Mouse (Mus musculus) stomach, postnatal 0 days (tissue): Measurements from ENCODE around the gene Psme2. TPM values are rescaled to one million over a fixed set of nuclear protein-coding genes. Genes with fewer than 3 reads are reported as not detected.
A peak's percentile ranks its signal among the peaks of the same experiment; 100 is the strongest.

Experiments
- ATAC-seq: fragments of 200-750 bp; cut with Nextera tagmentation; 2 replicates; pipeline ENCODE4 v1.8.0; 2017; ENCODE audit not compliant: low FRiP score, low TSS enrichment
- DNase-seq: peaks from one replicate; pipeline ENCODE4 v3.0.0-alpha.2; 2016; ENCODE audit warnings: low spot score
- H3K27ac ChIP-seq: fragments of 300-500 bp; sonication (generic); replicated peaks from 2 replicates; pipeline ENCODE4 v1.5.1; 2014; ENCODE audit warnings: mild to moderate bottlenecking, control low read depth
- H3K27me3 ChIP-seq: fragments of 300-500 bp; sonication (generic); 2 replicates; pipeline ENCODE4 v1.6.1; 2014; ENCODE audit warnings: low read length; ENCODE audit not compliant: control insufficient read depth, insufficient read depth
- H3K36me3 ChIP-seq: fragments of 300-500 bp; sonication (generic); 2 replicates; pipeline ENCODE4 v1.6.1; 2014; ENCODE audit warnings: low read length, mixed read lengths; ENCODE audit not compliant: control insufficient read depth, insufficient read depth
- H3K4me1 ChIP-seq: fragments of 300-500 bp; sonication (generic); replicated peaks from 2 replicates; pipeline ENCODE4 v1.6.1; 2014; ENCODE audit warnings: antibody characterized with exemption; ENCODE audit not compliant: control insufficient read depth, insufficient read depth
- H3K4me2 ChIP-seq: fragments of 300-500 bp; sonication (generic); replicated peaks from 2 replicates; pipeline ENCODE4 v1.6.1; 2014; ENCODE audit warnings: low read depth, mild to moderate bottlenecking, control low read depth, moderate library complexity
- H3K4me3 ChIP-seq: fragments of 300-500 bp; sonication (generic); 2 replicates; pipeline ENCODE4 v1.5.1; 2014; ENCODE audit warnings: low read depth, low read length, control low read depth
- H3K9ac ChIP-seq: fragments of 300-500 bp; sonication (generic); 2 replicates; pipeline ENCODE4 v1.6.1; 2014; ENCODE audit warnings: mild to moderate bottlenecking, low read length, control low read depth, mixed read lengths
- H3K9me3 ChIP-seq: fragments of 300-500 bp; sonication (generic); 2 replicates; pipeline ENCODE4 v1.6.1; 2016; ENCODE audit warnings: low read length; ENCODE audit not compliant: control insufficient read depth
- CTCF ChIP-seq: IDR thresholded peaks from 2 replicates; pipeline ENCODE4 v1.5.1; 2016; ENCODE audit warnings: antibody characterized with exemption, low read depth, mild to moderate bottlenecking, moderate library complexity
- EP300 ChIP-seq: optimal IDR thresholded peaks from 2 replicates; pipeline ENCODE3; 2016; ENCODE audit warnings: antibody characterized with exemption
- WGBS: fragments of 180-500 bp; shearing (Covaris S2); extraction: QIAGEN DNeasy Blood & Tissue Kit; methylation state at CpG from one replicate; pipeline ENCODE4 v1.1.7; 2014; 5-methylcytosine and 5-hydroxymethylcytosine counted together
- polyA plus RNA-seq: library from polyadenylated mRNA; unstranded; fragments of >200 nt; fragmentation: Nextera tagmentation; extraction: Ambion mirVana; gene quantifications from 2 replicates; pipeline ENCODE4 v1.2.1, GENCODE M21; 2015

The Psme2 gene
- polyA plus RNA-seq, 1 experiment from 2014 or later, result 316 TPM

DNA sequence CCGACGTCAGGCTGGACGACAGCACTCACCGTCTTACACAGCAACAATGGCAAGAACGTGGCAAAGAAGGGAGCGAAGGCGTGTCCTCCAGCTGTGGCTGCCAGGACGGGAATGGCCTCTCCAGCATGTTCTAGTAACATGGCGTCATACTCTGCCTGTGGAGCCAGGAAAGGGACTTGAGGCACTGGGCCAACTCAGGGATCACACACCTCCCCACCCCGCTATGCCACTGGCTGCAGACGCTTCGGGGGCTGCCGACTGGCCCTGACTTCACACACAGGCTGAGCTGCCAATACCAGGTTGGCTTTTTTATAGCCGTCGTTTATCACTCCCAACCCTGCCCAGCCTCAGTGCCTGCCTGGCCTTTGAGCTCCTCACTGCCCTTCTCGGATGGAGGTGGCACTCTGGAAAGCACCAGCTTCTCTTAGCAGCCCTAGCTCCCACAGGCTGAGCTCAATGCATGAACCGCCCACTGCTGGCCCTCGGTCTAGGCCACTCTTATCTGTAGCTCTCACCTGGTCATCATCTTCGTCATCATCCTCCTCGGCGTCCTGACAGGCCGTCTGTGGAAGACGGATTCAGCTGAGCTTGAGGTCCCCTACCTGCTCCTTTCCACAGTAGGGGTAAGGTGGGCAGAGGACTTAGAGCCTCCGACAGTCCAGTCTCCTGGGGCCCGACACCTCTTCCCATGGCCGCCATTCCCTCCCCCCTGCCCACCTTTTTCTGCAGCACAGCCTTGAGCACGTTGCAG lies 37.3 kb upstream of the Psme2 start:
- DNase-seq (no peak), ATAC-seq (no peak)
- Histone ChIP-seq H3K9me3 (no peaks in the 10 kb centered on the region), H3K27ac (no peak overlapping the region), H3K36me3 (peaks cover 46% of the 10 kb centered on the region), H3K27me3 (no peaks in the 10 kb centered on the region), H3K4me1 (no peaks in the 10 kb centered on the region), H3K4me2 (no peak overlapping the region), H3K4me3 (no peak overlapping the region), H3K9ac (no peak overlapping the region)
- 89% methylated on average over 27 of the region's 27 CpGs for WGBS
- no peak for TF ChIP-seq CTCF
- no peak for TF ChIP-seq EP300

DNA sequence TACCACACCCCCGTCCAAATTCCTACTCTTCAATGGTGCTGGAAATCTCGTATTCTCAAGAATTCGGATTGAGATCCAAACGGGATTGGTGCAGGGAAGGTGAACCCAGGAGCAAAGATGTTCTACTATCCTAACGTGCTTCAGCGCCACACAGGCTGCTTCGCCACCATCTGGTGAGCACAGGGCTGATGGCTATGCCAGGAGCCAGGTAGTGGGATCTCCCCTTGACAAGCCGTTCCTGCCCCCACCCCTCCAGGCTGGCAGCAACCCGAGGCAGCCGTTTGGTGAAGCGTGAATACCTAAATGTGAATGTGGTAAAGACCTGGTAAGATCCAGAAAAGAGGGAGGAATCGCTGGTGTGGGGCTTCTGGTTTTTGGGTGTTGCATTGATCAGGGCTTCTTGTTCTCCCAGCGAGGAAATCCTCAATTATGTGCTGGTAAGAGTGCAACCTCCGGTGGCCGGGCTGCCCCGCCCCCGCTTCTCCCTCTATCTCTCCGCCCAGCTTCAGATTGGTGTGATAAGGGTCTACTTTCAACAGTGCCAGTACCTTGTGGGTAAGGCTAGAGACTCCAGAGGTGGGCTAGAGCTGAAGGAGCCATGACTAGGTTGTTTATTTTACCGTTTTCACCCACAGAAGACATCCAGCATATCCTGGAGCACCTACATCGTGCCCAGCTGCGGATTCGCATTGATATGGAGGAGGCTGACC lies 27.7 kb upstream of the Psme2 start:
- ATAC-seq, result no peak
- H3K4me1 ChIP-seq, result no peaks in the 10 kb centered on the region
- H3K4me3 ChIP-seq, result peak overlapping the region; percentile 20
- TF ChIP-seq EP300 (no peak), CTCF (no peak)
- no peaks in the 10 kb centered on the region for H3K9me3 ChIP-seq
- H3K9ac ChIP-seq, result peak overlapping the region; percentile 41; the same call in 1 of the 2 replicates
- 38% methylated on average over 22 of the region's 22 CpGs for WGBS
- H3K27me3 ChIP-seq, result no peaks in the 10 kb centered on the region
- peak overlapping the region; percentile 35 for H3K4me2 ChIP-seq
- H3K27ac ChIP-seq, result no peak overlapping the region
- no peak for DNase-seq
- no peaks in the 10 kb centered on the region for H3K36me3 ChIP-seq

DNA sequence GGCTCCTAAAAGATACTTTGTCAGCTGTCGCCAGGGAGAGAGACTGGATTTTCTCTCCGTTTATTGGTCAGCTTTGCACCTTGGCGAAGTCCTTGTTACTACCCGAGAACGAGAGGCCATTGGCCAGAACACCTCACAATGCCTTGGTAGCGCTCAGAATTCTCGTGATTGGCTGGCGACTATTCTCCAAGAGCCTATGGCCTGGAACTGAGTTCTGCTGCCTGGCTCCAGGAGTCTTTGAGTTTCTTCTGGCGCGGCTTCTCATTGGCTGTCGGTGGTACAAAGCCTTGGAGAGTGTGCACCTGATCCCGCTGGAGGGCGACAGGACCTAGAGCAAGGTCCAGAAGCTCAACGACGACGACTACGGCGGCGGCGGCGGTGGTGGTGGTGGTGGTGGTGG lies 26.9 kb upstream of the Psme2 start, which contains the start of gene Rec8:
Rec8 (plus strand) TSS at position 216 of the 400 bp plus-strand sequence.
- peak within 1 kb of the TSS; percentile 41; the same call in 1 of the 2 replicates for H3K9ac ChIP-seq

DNA sequence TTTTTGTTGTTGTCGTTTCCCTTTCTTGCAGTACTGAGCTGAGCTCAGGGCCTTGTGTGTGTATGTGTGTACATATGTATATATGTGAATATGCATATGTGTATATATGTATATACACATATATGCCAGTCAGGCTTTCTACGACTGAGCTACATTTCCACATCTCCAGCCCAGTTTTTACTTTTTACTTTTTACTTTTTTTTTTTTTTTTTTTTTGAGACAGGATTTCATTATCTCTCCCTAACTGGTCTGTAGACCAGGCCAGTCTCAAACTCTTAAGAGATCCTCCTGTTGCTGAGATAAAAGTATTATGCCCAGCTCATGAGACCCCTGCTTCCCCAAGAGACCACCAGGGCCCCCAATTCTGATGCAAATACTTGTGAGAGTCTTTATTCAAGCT lies 25.9 kb upstream of the Psme2 start:
- ATAC-seq (no peak), DNase-seq (no peak)
- H3K9ac ChIP-seq, result no peak overlapping the region
- H3K27me3 ChIP-seq, result no peaks in the 10 kb centered on the region
- H3K4me3 ChIP-seq, result no peak overlapping the region
- H3K36me3 ChIP-seq, result no peaks in the 10 kb centered on the region
- 80% methylated on average over 2 of the region's 2 CpGs for WGBS
- no peak overlapping the region for H3K4me2 ChIP-seq
- H3K9me3 ChIP-seq, result no peaks in the 10 kb centered on the region
- TF ChIP-seq EP300 (no peak), CTCF (no peak)
- no peaks in the 10 kb centered on the region for H3K4me1 ChIP-seq
- no peak overlapping the region for H3K27ac ChIP-seq

More for the DNA sequence above, 26.9 kb upstream of the Psme2 start, which contains the start of gene Rec8:
- Histone ChIP-seq H3K4me1 (no peaks in the 10 kb centered on the region), H3K36me3 (no peaks in the 10 kb centered on the region), H3K4me2 (peak within 1 kb of the TSS; percentile 35), H3K9me3 (no peaks in the 10 kb centered on the region), H3K27me3 (no peaks in the 10 kb centered on the region), H3K27ac (no peak within 1 kb of the TSS), H3K4me3 (peak within 1 kb of the TSS; percentile 20)
- ATAC-seq (peak; percentile 91), DNase-seq (peak; percentile 84)
- TF ChIP-seq CTCF, result peak; percentile 59
- TF ChIP-seq EP300, result no peak
- WGBS, result 15% methylated on average over 19 of the region's 21 CpGs

DNA sequence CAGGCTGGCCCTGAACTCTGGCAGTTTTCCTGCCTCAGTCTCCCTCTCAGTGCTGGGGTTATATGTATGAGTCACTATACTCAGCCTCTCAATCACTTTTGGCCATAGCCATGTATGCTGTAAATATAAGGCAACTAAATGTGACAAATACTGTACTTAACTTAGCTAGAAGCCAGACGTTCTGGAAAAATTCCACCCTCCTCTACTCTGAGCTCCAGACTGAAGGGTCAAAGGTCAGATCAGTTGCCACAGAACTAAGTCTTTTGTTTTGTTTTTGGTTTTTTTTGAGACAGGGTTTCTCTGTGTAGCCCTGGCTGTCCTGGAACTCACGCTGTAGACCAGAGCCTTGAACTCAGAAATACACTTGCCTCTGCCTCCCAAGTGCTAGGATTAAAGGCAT lies 25.0 kb upstream of the Psme2 start:
- Histone ChIP-seq H3K27ac (no peak overlapping the region), H3K36me3 (no peaks in the 10 kb centered on the region), H3K9ac (no peak overlapping the region), H3K4me2 (no peak overlapping the region), H3K4me1 (no peaks in the 10 kb centered on the region), H3K4me3 (no peak overlapping the region), H3K9me3 (no peaks in the 10 kb centered on the region), H3K27me3 (no peaks in the 10 kb centered on the region)
- no peak for ATAC-seq
- no peak for DNase-seq
- TF ChIP-seq EP300 (no peak), CTCF (no peak)
- WGBS, result 36% methylated on average over 2 of the region's 2 CpGs
